Mouse (Mus musculus): ENCODE results near the gene Arcn1.
A peak's percentile ranks its signal among the peaks of the same experiment; 100 is the strongest.

DNA sequence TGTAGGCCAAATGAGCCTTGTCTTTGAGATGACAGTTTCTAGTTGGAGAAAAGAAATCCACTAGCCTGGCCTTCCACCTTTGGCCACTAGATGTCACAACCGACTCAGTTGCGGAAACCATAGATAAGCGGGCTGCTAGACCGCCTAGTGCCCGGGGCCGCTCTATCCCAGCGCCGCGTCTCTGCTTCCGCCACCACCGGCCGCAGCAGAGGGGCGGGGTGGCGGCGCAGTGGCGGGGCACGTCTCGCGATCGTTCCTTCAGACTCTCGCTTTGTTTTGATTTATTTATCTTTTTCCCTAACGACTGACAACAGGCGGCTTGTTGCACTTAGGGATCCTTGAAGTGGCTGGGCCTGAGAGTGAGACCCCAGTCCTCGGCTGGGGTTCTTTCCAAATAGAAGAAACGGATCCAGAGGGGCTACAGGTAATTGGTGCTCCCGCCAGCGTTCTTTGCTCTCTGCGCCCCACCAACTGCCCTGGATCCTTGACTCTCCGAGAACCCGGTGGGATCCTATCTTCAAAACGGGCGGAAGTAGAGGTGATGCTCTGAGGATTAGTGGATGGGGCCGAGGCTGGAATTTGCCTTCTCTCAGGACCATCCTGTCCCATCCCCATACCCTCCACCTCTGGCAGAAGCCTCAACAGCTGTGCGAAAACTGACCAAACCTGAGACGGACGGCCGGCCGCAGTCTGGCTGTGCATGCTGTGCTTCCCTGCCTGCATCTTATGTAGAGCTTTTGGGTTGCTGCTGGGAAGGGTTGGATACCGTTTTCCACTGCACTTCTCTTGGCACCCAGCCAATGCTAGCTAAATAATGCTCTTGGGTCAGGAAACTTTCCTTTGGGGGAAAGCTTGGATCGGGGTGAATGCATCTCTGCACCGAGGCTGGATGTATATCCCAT is 5.4 kb upstream of the Arcn1 start:
- TF ChIP-seq POLR2A (IDR thresholded peaks at IDR 0.05; ENCODE audit: borderline replicate concordance, control insufficient read depth, low read depth, low read length), result peak; percentile 56; the same call in 1 of the 2 replicates
- peak; percentile 76 for TF ChIP-seq CTCF (IDR thresholded peaks at IDR 0.05; ENCODE audit: control insufficient read depth, insufficient read depth, low read length)
